Mouse (Mus musculus): ENCODE data around the gene Zbtb18.

DNA sequence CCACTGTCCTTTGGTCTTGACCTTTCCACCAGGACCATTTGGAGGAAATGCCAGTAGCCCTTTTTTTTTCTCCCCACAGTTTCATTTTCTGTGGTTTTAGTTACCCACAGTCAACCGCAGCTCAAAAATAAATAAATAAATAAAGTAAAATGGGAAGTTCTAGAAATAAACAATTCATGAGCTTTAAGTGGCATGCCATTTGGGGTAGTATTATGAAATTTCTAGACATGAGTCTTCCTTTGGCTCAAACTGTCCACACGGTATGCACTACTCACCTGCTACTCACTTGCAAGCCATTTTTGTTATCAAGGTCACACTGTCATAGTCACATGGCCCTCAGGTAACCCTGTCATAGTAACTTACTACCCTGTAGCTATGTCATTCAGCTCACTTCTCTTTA is 41.5 kb downstream of the Zbtb18 start:
- TF ChIP-seq POLR2A (IDR thresholded peaks at IDR 0.05; ENCODE audit: insufficient read length, low read depth) = no peak
- no peak for TF ChIP-seq MAX (IDR thresholded peaks at IDR 0.05; ENCODE audit: low read depth)
- no peak for TF ChIP-seq REST (IDR thresholded peaks at IDR 0.05; ENCODE audit: insufficient read depth, insufficient read length)
- no peak for TF ChIP-seq E2F4 (IDR thresholded peaks at IDR 0.05; ENCODE audit: insufficient read depth)
